Mouse (Mus musculus) thymus, postnatal 10 days (tissue): Measurements from ENCODE around the gene Rps6kb1.
"Not testable (repeated sequence)": the region's sequence is repeated elsewhere in the genome, so short reads cannot be mapped to it uniquely, and the experiment has no call there.

Source experiments
- DNase-seq, 2 experiments: peaks; one replicate each; pipeline ENCODE4 v3.0.0; 2021; ENCODE audit warnings: low spot score in 2 of 2

The Rps6kb1 gene

GRCm38 (mm10) chr11:86540476-86540845 lies 4.1 kb downstream of the Rps6kb1 start:
- DNase-seq = no peak

- DNase-seq = no peak
These were observed 4.7 kb downstream of the Rps6kb1 start for GRCm38 (mm10) chr11:86539716-86540475.

- peak; percentile 20 to 39 for DNase-seq
These were observed 5.8 kb downstream of the Rps6kb1 start for GRCm38 (mm10) chr11:86538786-86539185.

GRCm38 (mm10) chr11:86534201-86534910 lies 10.2 kb downstream of the Rps6kb1 start:
- no peak for DNase-seq

- not testable (repeated sequence) for DNase-seq
These were observed 11.3 kb downstream of the Rps6kb1 start for GRCm38 (mm10) chr11:86533302-86533701.

- peak in 1 of 2 experiments; percentile 25 for DNase-seq
These were observed 11.8 kb downstream of the Rps6kb1 start for GRCm38 (mm10) chr11:86532834-86533233.

- DNase-seq = no peak
These were observed 17.1 kb downstream of the Rps6kb1 start for GRCm38 (mm10) chr11:86527528-86527927.

- DNase-seq = no peak
These were observed 24.9 kb downstream of the Rps6kb1 start for GRCm38 (mm10) chr11:86519751-86520150.

GRCm38 (mm10) chr11:86517229-86517628 lies 27.4 kb downstream of the Rps6kb1 start:
- DNase-seq = no peak

GRCm38 (mm10) chr11:86516620-86517019 lies 28.0 kb downstream of the Rps6kb1 start:
- no peak for DNase-seq

- DNase-seq = no peak
These were observed 36.6 kb downstream of the Rps6kb1 start for GRCm38 (mm10) chr11:86507991-86508390.

- no peak for DNase-seq
These were observed 37.3 kb downstream of the Rps6kb1 start for GRCm38 (mm10) chr11:86507334-86507733.

GRCm38 (mm10) chr11:86503121-86503520 lies 41.5 kb downstream of the Rps6kb1 start:
- DNase-seq = no peak

GRCm38 (mm10) chr11:86500795-86501194 lies 43.8 kb downstream of the Rps6kb1 start:
- no peak for DNase-seq

GRCm38 (mm10) chr11:86497908-86498307 lies 46.7 kb downstream of the Rps6kb1 start:
- DNase-seq = no peak

GRCm38 (mm10) chr11:86497356-86497755 lies 47.2 kb downstream of the Rps6kb1 start:
- no peak for DNase-seq

GRCm38 (mm10) chr11:86490782-86491181 lies 53.8 kb downstream of the Rps6kb1 start:
- no peak for DNase-seq

- DNase-seq = peak; percentile 49 to 54
These were observed 59.6 kb downstream of the Rps6kb1 start for GRCm38 (mm10) chr11:86484910-86485510.

- peak; percentile 98 to 99 for DNase-seq
These were observed 60.3 kb downstream of the Rps6kb1 start, which contains the start of gene Rnft1 for GRCm38 (mm10) chr11:86484101-86484868. TSS of gene Rnft1 (plus strand) at chr11:86484657.

- no peak for DNase-seq
These were observed 71.0 kb downstream of the Rps6kb1 start for GRCm38 (mm10) chr11:86473576-86473975.

GRCm38 (mm10) chr11:86472771-86473171 lies 71.8 kb downstream of the Rps6kb1 start:
- no peak for DNase-seq

GRCm38 (mm10) chr11:86471785-86472184 lies 72.8 kb downstream of the Rps6kb1 start:
- DNase-seq = no peak
